Mouse (Mus musculus): ENCODE data around the gene Car9. TPM values are rescaled to one million over a fixed set of nuclear protein-coding genes. Genes with fewer than 3 reads are reported as not detected.
"Not testable (repeated sequence)": the region's sequence is repeated elsewhere in the genome, so short reads cannot be mapped to it uniquely, and the experiment has no call there.

The Car9 gene
- 1.3 and 1.9 TPM in 2 replicates for polyA plus RNA-seq (2012; rRNA removed)

DNA sequence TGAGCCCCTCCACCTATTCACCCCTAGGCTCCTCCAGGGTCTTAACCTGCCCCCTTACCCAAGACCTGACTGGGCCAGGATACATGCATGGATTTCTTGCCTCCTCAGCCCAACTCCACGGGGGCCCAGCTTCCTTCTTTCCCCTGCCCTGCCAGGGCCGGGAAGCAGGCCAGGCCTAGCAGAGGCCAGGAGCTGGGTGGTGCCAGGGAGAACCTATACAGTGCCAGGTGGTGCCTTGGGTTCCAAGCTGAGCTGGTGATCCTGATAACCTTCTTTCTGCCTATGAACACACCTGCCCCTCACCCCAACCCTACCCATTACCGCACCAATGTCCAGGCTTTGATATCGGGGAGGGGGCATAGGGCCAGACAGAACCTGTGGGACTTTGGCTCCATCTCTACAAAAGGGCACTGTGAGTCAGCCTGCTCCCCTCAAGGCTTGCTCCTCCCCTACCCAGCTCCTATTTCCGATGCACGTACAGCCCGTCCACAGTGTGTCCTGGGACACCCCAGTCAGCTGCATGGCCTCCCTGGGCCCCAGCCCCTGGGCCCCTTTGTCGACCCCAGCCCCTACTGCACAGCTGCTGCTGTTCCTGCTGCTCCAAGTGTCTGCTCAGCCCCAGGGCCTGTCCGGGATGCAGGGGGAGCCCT, at the start of gene Car9:
TSS of gene Car9 (plus strand) at position 431 of the 650 bp plus-strand sequence.
- peak; percentile 19 for DNase-seq (ENCODE audit: low spot score)

DNA sequence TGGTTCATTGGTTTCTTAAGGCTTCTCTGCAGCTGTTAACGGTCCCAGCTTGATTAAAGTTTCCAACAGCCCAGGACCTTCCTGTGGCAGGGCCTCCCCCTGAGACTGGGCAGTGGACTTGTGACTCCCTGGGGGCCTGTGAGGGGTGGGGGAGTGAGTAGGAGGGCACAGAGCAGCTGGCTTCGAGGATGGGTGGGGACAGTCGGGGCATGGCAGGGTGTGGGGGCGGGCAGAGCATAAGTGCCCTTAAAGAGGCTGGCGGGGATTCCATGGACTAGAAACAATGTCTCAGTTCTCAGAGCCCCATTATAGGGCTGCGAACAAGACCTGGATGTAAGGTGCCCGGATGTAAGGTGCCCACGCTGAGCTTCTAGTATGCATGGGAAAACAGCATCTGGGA, 49.6 kb upstream of the Car9 start:
- DNase-seq (ENCODE audit: low spot score) = no peak

DNA sequence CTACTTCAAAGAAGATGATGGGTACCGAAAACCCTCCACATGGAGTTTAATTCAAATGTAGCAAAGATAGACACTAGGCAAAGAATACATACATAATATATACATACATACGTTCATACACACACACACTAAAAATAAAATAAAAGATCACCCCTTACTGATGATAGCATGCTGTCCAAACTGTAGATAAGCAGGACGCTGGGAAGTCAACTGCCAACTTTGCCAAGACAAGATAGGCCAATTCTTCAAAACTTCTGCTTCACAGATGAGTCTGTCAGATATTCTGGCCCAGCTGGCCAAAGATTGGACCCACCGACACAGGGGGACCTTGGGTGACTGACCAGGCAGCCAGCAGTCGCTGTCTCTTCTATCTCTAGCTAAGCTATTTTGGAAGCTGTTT, 43.7 kb upstream of the Car9 start:
- DNase-seq (ENCODE audit: low spot score) = no peak

- DNase-seq (ENCODE audit: low spot score) = no peak
Measured at GRCm38 (mm10) chr4:43465935-43466334, 40.8 kb upstream of the Car9 start.

DNA sequence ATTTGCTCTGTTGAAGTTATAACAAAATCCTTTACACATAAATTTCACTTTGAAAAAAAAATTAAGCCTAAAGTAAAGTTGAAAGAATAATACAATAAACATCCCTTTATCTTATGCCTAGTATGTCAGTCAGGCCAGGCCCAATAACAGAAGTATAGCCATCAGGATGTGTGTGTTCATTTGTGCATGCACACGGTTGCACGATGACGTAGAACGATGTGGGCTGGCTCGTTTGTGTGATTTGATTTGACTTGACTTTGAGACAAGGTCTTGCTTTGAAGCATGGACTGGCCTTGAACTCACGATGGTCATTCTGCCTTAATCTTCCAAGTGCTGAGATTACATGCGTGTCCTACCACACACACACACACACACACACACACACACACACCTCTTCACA, 39.9 kb upstream of the Car9 start:
- DNase-seq (ENCODE audit: low spot score) = no peak

DNA sequence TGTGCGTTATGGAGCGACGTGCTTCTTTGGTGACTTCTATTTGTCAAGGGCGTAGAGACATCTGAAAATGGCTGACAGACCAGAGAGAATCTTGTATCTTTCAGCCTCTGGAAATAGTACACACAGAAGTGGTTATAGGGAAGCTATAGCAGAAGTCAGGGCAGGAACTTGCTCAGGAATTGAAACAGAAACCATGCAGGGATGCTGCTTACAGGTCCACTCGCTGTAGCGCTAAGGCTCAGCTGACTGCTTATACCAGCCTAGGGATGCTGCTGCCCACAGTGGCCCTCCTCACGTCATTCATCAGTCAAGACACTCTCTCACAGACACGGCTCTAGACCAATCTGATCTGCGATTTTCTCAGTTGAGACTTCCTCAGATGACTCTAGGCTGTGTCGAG, 36.5 kb upstream of the Car9 start:
- no peak for DNase-seq (ENCODE audit: low spot score)

GRCm38 (mm10) chr4:43473636-43474035, 33.1 kb upstream of the Car9 start:
- DNase-seq (ENCODE audit: low spot score) = no peak

- no peak for DNase-seq (ENCODE audit: low spot score)
Measured at GRCm38 (mm10) chr4:43476604-43477003, 30.2 kb upstream of the Car9 start.

- peak; percentile 60 for DNase-seq (ENCODE audit: low spot score)
Measured at GRCm38 (mm10) chr4:43477857-43478533, 28.8 kb upstream of the Car9 start.

GRCm38 (mm10) chr4:43478534-43478858, 28.3 kb upstream of the Car9 start:
- no peak for DNase-seq (ENCODE audit: low spot score)

- DNase-seq (ENCODE audit: low spot score) = no peak
Measured at GRCm38 (mm10) chr4:43478906-43479832, 27.6 kb upstream of the Car9 start.

DNA sequence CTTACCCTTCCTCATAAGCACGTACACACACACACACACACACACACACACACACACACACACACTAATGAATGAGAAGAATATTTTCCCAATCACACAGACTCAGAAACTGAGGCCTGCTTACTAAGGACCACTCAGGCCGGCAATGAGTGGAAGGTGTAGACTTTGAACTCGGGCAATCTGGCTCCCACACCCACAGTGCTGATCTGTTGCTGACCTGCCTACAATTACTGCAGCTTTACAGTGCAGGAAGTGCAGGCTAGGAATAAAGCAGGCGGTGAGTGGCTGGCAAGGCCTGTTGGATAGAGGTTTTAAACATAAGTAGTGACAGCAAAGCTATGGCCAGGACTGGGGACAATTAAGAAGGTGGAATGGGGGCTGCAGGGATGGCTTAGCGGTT, 25.8 kb upstream of the Car9 start:
- no peak for DNase-seq (ENCODE audit: low spot score)

DNA sequence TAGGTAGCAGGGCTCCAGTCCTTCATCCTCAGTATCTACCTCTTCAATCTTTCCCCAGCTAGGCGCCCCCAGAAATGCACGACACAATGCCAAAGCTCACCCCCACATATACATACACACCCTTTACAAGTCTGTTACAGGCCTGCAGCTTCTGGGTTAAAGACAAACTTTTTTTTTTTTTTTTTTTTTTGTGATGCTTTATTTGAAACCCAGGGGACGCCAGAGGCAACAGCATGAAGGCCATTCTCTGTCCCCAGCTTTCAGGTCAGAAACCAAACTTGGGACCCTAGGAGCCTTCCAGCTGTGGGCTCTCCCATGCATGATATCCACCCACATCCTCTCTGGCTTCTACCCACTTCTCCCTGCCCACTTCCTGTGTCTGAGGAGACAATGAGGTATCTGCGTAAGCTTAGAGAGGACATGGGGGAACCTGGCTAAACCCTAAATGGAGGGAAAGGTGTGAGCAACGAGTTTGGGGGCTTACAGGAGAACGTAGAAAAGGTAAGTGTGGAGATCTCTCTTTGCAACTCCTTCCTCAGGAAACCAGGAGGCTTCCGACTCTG, 24.8 kb upstream of the Car9 start:
- DNase-seq (ENCODE audit: low spot score) = no peak

DNA sequence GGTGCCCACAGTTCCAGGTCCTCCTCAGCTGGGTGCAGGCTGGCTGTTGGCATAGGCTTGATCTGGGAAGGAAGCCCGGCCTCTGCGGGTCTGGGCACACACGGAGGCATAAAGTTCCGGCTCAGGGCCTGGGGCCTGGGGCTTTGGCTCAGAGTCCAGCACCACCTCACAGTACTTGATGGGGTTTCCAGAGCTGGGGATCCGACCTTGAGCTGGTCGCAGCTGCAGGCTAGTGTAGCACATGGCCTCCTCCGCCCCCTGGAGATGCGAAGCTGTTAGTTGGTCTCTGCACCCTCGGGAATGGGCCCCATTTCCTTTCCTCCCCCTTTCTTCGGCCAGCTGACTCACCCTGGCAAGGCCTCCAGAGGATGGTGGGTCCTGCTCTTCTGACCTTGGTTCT, 24.2 kb upstream of the Car9 start:
- DNase-seq (ENCODE audit: low spot score) = no peak

DNA sequence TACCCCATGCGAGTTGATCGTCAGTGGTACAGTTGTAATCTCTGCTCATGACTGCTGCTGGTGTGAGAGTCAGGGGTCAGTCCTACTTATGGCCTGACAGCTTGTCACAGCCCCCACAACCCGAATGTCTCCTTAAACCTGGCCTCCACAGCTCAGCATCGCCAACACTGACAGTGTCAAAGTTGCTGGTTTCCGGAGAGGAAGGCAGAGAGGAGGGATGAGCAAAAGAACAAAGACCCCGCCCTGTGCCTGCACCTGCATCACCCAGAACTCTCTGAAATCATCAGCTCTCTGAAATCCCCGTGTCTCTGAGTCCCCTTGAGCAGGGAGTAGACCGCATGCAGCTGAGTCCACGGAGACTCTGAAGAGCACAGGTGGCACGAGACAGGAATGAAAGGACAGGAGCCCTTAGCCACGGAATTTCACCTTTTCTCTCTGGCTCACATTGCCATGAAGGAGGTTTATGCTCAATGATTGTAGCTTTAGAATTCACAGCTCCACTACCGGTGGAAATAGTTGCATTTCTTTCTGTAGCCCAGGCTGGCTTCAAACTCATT, 23.2 kb upstream of the Car9 start, which contains the start of gene Sit1:
TSS of gene Sit1 (minus strand) at position 200 of the 557 bp plus-strand sequence.
- no peak for DNase-seq (ENCODE audit: low spot score)

DNA sequence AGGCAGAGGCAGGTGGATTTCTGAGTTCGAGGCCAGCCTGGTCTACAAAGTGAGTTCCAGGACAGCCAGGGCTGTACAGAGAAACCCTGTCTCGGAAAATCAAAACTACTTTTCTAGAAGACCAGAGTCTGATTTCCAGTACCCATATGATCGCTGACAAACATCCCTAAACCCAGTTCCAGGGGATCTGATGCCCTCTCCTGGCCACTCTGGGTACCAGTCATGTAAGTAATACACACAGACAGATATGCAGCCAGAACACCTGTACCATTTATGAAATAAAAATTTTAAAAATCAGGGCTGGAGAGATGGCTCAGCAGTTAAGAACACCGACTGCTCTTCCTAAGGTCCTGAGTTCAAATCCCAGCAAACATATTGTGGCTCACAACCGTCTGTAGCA, 21.1 kb upstream of the Car9 start:
- not testable (repeated sequence) for DNase-seq (ENCODE audit: low spot score)

GRCm38 (mm10) chr4:43489611-43490010, 17.2 kb upstream of the Car9 start:
- DNase-seq (ENCODE audit: low spot score) = no peak

GRCm38 (mm10) chr4:43490801-43491200, 16.0 kb upstream of the Car9 start:
- no peak for DNase-seq (ENCODE audit: low spot score)

DNA sequence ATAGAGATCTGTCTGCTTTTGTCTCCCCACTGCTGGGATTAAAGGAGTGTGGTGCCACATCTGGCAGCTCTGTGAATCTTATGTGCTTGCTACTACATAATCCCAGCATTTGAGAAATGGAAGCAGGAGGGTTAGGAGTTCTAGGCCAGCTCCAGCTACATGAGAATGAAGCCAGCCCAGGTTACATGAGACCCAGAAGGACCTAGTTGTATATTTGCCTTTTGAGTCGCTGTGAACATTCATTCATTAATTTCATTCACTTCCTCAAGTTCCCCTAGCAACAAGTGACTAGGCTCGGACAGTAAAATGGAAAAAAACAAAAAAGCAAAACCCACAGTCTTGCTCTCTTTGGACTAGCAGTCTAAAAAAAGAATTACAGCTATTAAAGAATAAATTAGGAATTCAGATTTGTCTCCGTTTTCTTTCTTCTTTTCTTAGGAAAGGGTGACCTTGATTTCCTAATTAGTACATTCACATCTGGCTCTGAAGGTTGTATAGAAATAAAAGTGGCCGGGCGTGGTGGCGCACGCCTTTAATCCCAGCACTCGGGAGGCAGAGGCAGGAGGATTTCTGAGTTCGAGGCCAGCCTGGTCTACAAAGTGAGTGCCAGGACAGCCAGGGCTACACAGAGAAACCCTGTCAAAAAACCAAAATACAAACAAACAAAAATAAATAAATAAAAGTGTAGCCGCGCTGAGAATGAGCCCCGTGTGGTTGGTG, 14.5 kb upstream of the Car9 start:
- DNase-seq (ENCODE audit: low spot score) = no peak

- DNase-seq (ENCODE audit: low spot score) = peak; percentile 73
Measured at GRCm38 (mm10) chr4:43492821-43493185, 14.0 kb upstream of the Car9 start, which contains the start of gene Ccdc107. Ccdc107 (plus strand) TSS chr4:43492900.

GRCm38 (mm10) chr4:43493186-43493845, 13.4 kb upstream of the Car9 start:
- peak; percentile 98 for DNase-seq (ENCODE audit: low spot score)

All from urinary bladder, adult 2 months (tissue).